Mouse (Mus musculus) G1E (cell line): ENCODE measurements around the gene Aars2.

Source experiments
- CTCF ChIP-seq: IDR thresholded peaks from 2 replicates; pipeline ENCODE4 v1.5.1; 2012; ENCODE audit warnings: low read depth, low read length, inconsistent platforms, mixed read lengths
- GATA1 ChIP-seq: IDR thresholded peaks from 2 replicates; pipeline ENCODE4 v1.6.1; 2012; ENCODE audit warnings: borderline replicate concordance, low read length, inconsistent platforms, mixed read lengths
- POLR2AphosphoS5 ChIP-seq: IDR thresholded peaks from 2 replicates; pipeline ENCODE4 v1.6.1; 2012; ENCODE audit warnings: low read depth, low read length, inconsistent platforms; ENCODE audit not compliant: insufficient replicate concordance
- TAL1 ChIP-seq: conservative IDR thresholded peaks from 2 replicates; pipeline ENCODE4 v1.6.1; 2012; ENCODE audit warnings: low read depth, low read length, inconsistent platforms, mixed read lengths

DNA sequence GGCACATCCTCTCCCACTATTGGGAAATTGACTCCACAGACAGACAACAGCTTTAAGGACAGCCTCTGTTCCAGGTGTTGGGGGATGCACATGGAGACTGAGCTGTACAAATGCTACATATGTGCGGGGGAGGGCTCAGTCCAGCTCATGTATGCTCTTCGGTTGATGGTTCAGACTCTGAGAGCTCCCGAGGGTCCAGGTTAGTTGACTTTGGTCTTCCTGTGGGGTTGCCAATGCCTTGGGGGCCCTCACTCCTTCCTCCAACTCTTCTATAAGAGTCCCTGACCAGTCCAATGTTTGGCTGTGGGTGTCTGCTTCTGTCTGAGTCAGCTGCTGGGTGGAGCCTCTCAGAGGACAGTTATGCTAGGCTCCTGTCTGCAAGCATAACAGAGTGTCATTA, 46.4 kb downstream of the Aars2 start:
- no peak for TF ChIP-seq CTCF
- TF ChIP-seq GATA1 = no peak
- no peak for TF ChIP-seq TAL1
- no peak for TF ChIP-seq POLR2AphosphoS5
